Mouse (Mus musculus) left cerebral cortex, postnatal 10 days (tissue): ENCODE measurements at regions not wholly inside any gene's neighbourhood (a gene's known extent, or its start where the extent isn't known, plus 50 kb on each side); places are given as distances from the start of the nearest gene placed in this dataset.

Experiments
- DNase-seq, 2 experiments: peaks; one replicate each; pipeline ENCODE4 v3.0.0; 2021 to 2022; ENCODE audit warnings: low spot score in 2 of 2, mixed read lengths in 1 of 2; ENCODE audit errors: extremely low spot score in 1 of 2
- intact Hi-C: fragments of 180-260 bp; cut with DNase I; formaldehyde crosslinking; loops from one replicate; pipeline ENCODE4 v1.15.1; 2025

DNA sequence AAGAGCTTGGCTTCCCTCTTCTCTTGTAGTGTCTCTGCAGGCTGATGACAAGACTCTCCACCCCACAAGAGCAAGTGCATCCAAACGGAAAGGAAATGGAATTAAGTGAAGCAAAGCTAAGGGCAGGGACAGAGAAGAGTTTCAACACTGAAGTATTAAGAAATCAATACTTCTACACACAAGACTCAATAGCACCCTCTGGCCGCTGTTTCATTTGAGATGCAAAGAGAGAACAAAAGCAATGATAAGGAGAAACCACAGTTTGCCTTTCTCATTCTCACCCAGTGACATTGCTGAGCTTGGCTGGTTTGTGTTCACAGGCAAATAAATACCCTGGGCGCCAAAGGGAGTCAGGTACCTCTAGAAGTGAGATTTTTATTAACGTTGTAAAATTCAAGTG is 171.8 kb upstream of the Foxd3 start:
- intact Hi-C loops, result no loop called here
- DNase-seq, result no peak

DNA sequence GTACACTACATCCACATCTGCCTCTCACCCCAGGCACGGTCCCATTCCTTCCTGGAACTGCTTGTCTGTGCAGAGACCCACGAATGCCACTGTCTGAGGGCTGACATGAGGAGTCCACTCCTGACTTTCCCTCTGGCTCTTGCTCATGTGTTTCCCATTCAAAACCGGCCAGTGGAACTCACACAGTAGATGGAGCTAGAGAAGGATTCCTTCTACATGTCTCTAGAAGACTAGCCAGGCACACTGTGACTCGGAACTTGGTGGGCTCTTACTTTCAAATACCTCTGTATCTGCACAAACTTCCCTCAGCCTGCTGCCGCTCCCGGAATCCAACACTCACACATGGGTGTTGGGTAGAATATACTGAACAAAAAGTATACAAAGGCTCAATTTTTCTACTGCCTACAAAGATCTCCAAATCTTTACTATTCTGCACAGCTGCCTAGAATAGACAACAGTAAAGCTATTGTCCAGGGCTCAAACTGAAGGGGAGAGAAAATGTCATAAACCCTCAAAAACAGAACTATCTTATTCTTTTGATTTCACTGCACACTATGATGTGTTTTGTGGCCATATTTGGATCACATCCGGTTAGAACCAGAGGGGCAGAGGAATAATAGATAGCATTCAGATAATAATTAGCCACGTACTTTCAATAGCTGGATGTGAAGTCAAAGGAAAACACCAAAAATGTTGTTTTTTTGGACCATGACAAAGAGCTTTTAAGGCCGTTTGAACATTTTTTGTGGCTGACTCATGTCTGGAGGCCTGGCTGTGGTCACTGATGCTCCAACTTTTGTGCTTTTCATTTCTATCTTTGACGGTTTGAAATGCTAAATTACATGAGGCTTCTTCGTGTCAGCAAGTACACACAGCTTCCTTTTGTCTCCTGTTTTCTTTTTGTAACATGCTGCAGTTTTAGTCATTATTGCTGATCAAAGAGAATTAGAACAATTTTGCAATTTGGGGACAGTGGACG is 164.3 kb upstream of the Foxd3 start:
- DNase-seq, result no peak

DNA sequence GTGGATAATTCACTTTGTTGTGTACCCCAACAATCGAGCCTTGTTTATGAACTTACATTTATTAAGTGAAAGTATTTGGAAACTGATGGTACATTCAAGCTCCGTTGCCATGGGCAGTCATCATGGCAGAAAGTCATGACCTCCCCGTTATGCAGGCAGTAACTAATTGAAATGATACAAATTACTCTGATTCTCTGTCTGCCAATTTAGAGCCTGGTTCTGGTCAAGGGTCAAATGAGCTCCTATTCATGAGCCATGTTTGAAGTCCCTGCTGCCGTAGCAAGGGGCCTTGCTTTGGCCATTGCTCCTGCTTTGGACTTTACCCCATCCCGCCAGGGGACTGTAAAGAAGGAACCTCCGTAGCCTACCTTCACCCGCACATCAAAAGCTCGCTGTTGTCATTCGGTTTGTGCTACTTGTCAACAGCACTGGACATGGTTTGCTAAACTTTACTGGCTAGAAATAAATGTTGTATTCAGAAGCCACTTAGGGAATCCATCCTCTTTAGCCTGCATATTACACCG is 152.8 kb upstream of the Foxd3 start:
- DNase-seq, result no peak
- intact Hi-C loops, result no loop called here

More for the DNA sequence above, 164.3 kb upstream of the Foxd3 start:
- intact Hi-C loops, result no loop called here

DNA sequence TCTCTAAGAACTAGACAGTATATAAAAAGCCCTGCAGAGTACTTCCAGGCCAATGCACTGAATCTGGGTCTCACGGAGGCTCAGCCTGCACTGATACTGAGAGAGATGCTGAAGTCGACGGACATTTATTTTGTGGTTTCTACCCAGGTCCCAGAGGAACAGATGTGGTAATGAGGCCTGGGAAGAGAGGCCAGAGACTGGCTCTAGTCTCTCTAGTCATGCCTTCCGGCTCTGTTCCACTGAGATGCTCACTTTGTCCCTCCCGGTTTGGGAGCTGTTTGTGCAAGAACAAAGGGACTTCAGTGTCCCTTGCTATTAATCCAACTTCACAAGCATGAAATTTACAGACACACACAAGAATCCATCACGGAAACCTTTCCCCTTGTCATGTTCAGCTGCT is 144.1 kb upstream of the Foxd3 start:
- intact Hi-C loops, result no loop called here
- DNase-seq, result no peak

DNA sequence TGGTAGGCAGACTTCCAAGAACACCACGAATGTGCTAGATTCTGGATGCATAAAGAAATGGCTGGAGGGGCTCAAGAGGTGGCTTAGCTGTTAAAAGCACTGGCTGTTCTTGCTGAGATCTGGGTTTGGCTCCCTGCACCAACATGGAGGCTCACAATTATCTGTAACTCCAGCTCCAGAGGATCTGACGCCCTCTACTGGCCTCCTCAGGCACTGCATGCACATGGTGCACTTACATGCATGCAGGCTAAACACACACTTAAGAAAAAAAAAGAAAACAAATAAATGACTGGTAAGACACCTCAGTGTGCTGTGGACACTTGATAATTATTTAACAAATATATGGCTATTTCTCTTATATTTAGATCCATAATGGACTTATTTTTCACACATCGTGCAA is 139.2 kb upstream of the Foxd3 start:
- intact Hi-C loops, result no loop called here
- no peak for DNase-seq

DNA sequence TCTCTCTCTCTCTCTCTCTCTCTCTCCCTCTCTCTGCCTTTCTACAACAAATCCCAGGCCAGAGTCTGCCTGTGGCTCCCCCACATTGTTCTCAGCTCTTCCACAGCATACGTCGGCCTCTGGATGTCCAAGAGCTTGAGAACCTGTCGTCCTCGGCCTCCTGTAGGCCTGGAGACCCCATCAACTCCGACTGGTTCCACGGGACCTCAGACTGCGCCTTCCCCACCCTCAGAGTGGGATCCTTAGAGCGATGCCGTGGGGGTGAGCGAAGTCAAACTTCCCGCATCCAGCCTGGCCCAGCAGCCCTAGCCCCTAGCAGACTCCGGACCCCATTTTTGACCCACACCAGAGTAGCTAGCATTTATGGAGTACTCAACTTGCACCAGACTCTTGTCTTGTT is 128.7 kb upstream of the Foxd3 start:
- DNase-seq, result no peak
- intact Hi-C loops, result no loop called here

DNA sequence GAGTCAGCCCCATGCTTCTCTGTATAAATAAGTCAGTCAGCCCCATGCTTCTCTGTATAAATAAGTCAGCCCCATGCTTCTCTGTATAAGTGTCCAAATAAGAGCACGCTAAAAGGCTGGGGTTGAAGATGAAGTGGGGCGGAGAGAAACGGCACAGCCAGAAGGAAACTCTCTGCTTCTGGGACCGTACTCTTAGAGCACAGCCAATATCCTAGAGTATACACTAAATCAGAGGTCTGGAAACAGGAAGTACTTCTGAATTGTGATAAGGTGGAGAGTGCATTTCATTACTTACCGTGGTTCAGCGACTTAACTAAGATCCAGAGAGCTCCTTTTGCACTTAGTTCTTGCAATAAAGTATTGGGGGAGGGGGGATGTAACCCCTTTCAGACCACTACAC is 112.1 kb upstream of the Foxd3 start:
- DNase-seq, result no peak
- intact Hi-C loops, result no loop called here

DNA sequence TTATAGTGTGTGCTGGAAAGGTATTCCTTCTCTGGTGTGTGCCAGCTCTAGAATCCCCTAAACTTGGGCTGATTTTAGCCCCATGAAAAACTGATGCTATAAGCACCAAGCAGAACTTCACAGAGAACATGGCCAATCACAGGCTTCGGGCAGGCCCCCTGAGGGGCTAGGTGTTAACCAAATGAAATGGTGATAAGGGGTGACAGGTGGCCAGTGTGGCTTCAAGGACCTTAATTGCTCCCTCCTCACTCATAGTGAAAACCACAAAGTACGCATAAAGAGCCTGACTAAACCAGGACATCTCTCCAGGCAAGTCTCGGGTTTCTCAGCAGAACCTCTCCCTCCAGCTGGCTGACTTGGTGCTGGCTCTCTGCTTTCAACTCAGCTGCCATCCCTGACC is 110.4 kb upstream of the Foxd3 start:
- no peak for DNase-seq
- intact Hi-C loops, result no loop called here

DNA sequence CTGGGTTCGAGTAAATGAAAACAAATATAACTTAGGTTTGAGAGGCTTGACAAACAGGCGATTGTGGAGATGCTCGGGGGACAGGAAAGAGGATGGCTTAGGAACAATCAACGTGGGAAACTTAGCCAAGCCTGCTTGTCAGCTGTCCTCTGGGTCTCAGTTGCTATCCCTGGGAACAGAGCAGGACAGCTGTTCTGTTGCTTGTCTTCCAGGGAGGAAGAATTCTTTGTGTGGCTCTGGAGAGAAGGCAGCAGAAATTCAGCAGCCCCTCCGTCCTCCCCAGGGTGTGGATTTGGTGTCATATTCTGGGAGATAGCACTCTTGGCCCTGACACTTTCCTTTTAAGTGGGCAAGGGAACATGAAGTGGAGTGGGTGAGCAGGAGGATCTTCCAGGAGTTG is 98.1 kb upstream of the Foxd3 start:
- DNase-seq, result no peak
- intact Hi-C loops, result no loop called here

DNA sequence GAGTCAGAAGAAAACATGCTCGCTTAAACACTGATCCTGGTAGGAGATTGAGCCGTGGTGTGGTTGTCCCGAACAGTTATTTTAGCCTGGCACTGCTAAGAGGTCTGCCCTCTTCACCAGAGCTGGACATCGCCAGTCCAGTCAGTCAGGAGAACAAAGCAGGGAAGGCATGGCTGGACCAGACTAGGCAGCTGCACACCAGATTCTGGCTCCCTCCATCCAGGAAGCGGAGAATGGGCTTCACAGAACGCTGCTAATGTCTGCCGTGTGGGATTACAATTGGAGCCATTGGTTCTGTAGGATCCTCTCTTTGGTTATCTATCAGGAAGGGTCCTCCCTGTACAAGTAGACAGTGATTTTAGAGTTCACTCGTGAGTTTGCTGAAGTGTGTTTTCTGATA is 95.5 kb upstream of the Foxd3 start:
- no peak for DNase-seq
- intact Hi-C loops, result no loop called here

DNA sequence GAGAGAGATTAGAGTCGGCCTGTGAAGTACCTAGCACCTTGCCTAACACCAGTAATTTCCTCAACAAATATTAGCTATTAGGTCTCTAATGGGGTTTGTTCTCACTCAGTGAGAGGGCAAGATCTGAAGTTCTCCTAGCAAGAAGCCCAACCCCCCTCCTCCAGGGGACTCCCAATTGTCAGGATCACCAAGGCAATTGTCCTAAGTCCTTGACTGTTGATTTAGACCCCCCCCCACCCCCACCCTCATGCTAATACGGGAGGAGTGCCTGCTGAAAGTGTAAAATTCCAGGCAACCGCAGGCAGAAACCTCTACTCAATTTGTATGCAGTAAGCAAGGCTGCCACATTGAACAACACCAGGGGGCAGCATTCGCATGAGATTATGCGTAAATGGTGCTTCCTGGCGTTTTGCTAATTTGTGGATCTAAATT is 94.6 kb upstream of the Foxd3 start:
- no peak for DNase-seq
- intact Hi-C loops, result no loop called here

DNA sequence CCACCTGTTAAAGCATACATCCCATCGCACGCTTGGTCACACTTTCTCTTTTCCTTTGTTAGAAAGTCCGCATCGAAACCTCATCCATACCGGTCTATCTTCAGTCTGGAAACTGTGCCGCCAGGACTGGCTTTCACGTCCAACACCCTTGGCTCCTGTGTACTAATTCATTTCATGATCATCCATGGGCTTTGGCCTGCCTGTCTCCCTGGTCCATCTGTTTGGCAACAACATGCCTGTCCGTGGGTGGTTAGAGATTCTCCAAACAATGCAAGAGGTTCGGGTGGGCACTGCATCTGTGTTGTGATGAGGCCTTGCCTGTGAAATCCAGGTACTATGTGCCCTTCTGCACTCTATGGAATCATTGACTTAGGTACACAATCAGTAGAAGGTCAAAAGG is 90.7 kb upstream of the Foxd3 start:
- intact Hi-C loops, result no loop called here
- DNase-seq, result no peak

DNA sequence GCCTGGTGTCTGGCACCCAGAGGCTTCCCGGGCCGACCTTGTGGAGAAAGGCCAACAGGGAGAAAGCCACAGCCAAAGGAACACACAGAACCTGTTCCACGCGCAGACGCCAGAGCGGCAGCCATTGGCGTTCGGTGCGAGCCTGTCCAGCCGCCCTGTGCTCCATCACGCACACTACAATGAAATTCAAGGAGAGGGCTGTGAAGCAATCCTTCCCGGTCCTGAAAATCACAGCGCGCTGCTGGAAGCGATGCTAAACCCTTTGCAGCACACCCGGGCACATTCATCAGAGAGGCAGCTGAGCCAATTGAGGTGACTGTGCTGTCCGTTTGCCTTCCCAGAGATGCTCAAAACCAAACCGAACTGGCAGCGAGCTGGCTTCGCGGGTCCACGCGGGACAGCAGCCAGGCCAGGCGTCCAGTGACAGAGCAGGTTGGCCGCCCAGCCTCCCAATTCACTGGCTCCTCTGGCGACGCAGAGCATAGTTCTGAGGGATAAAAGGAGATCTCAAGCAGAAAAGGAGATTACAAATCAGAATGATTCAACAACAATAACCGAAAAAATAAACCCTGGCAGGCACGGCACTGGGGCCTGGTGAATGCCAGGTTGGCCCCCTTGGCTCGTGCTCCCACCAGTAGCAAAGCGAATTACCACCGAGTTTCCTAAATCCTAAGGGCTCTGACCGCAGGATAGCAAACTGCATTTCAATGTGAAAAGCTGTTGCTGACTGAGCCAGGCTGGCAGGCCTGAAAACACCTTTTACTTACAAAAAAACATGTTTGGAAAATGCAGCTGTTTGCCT is 83.1 kb upstream of the Foxd3 start:
- intact Hi-C loops, result loop anchor here (5.0 kb wide), 1 partner anchor 84 kb away; the partner anchor contains the start of gene Foxd3
- DNase-seq, result peak; percentile 4 to 46

DNA sequence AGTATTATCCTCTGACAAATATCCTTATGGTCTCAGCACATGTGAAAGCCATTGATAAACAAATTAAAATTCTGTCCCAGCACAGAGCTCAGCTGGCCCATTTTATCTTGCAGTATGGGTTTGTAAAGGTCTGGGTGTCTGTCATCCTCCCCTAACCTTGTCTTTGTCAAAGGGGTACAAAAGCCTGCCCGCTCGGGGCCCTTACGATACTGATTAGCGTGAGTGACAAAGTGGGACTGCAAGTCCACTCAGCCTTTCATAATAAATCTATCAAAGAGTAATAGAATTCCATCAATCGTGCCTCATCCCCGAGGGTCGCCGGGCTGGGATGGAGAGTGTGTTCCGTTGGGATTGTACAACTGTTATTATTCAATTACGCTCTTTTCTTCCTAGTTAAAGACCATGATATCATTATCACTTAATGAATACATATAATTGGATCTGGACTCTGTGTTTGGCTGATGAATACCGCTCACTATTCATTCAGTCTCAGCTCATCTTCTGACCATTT is 82.0 kb upstream of the Foxd3 start:
- intact Hi-C loops, result loop anchor here (5.0 kb wide), 1 partner anchor 83 kb away; the partner anchor contains the start of gene Foxd3
- DNase-seq, result no peak

DNA sequence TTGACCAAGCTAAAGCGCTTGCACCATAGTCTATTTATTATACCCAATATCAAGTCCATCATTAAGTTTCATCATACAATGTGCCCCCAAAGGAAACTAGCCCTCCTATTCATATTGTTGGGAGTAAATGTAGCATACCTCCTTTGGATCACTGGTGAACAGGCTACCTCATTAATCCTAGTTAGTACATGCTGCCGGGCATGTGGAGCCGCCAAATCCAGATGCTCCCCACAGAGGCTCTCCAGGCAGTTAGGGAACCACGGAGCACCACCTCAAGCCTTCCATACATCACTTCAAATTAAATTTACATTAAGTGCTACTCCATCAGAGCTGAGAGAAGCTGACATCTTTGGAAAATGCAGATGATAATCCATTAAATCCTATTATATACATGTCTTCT is 81.1 kb upstream of the Foxd3 start:
- DNase-seq, result no peak
- intact Hi-C loops, result loop anchor here (5.0 kb wide), 1 partner anchor 82 kb away; the partner anchor contains the start of gene Foxd3

DNA sequence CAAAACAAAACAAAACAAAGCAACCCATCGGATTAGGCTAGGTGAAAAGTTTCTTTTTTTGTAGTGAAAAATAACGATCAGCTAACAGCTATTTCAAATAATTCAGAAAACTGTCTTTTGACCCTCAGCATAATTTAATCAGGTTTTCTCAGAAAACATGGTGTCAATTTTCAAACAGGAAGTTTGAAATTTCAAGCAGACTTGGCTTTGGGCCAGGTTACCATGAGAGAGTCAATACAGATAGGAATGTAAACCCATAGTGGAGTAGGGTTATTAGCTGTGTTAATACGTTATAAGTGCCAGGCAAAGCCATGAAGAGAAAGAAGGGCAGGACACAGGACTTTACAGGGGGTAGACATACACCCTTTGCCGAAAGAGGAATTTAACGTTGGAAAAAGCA is 58.3 kb upstream of the Foxd3 start:
- intact Hi-C loops, result no loop called here
- DNase-seq, result no peak

DNA sequence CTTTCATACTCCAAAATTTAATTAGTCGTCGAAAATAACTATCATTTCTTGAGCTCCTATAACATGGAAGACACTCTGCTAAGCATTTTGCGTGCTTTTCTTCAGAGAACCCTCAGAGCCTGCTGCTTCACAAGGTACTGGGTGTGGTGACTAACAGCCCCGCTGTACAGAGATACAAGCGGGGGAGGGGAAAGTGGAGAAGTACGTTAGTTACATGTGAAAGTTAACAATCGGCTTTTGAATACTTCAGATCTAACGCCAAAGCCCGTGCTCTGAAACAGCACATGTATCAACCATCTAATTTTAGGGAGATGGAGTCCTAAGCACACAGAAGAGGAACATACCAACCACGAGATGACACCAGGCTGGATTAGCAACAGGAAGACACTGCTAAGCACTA is 55.4 kb upstream of the Foxd3 start:
- DNase-seq, result no peak
- intact Hi-C loops, result no loop called here

DNA sequence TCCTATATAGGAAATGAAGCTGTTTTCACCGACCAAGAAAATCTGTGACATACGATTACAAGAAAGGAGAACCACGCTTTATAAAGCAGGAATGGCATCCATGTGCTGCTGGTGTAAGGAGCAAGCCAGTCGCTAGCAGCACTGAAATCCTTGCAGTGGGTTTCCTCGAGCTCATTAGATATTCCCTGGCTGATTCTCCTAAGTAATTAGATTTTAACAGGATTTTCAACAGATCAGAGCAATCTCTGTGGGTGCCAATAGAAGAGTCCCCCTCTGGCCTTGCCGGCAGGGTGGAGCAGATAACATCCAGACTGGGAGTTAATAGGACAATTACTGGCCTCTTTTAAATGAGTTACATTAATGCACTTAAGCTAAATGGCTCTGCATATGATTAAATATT is 54.6 kb upstream of the Foxd3 start:
- no peak for DNase-seq
- intact Hi-C loops, result no loop called here
